Mouse (Mus musculus) CD4-positive helper T cell, adult 2 months (primary cell): ENCODE data around the gene Nr4a1.

ENCODE experiments used
- DNase-seq: peaks from one replicate; pipeline ENCODE4 v3.0.0-alpha.2; 2012; ENCODE audit warnings: low read depth, missing footprints, low spot score

The Nr4a1 gene

DNA sequence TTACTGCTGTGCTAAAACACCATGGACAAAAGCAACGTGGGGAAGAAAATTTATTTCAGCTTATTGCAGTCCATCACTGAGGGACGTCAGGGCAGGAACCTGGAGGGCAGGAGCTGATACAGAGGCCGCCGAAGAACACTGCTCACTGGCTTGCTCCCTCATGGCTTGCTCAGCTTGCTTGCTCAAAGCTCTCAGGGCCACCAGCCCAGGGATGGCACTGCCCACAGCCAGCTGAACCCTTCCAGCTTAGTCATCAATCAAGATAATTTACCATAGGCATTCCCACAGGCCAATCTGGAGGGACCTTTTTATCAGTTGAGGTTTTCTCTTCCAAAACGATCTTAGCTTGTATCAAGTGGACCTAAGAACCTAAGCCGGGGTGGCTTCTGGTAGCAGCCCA lies 57.9 kb downstream of the Nr4a1 start:
- DNase-seq, result no peak

DNA sequence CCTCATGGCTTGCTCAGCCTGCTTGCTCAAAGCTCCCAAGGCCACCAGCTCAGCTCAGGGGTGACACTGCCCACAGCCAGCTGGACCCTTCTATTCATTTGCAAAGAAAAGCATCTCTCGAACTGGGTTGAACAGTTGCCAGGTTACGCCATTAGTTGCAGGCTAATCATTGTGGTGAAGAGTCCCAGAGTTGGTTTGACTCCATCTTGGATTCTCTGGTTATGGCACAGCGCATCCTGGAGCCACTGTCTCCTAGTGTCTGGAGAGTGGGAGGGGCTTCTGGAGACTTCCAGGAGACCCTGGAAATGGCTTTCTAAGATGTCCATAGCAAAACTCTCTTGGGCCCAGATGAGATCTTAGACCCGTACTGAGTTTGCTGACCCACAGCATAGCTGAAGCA lies 61.3 kb downstream of the Nr4a1 start:
- DNase-seq, result no peak

DNA sequence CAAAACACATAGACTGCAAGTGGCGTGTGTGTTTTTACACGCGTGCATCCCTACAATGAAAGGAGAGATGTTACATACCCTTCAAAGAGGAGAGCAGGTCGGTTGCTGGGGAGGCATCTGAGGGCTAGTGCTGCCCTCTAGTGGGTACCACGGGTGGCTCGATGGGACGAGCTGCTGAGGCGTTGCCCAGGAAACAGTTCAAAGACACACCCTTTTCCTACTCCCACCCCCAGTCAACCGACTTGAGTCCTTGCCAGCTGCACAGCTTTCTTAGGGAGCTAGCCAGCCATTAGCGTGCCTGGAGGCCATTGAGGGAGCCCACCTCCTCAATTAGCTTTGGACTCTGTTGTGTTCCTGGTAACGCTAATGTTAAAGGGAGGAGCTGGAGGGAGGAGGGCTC lies 61.8 kb downstream of the Nr4a1 start:
- DNase-seq, result peak; percentile 89

DNA sequence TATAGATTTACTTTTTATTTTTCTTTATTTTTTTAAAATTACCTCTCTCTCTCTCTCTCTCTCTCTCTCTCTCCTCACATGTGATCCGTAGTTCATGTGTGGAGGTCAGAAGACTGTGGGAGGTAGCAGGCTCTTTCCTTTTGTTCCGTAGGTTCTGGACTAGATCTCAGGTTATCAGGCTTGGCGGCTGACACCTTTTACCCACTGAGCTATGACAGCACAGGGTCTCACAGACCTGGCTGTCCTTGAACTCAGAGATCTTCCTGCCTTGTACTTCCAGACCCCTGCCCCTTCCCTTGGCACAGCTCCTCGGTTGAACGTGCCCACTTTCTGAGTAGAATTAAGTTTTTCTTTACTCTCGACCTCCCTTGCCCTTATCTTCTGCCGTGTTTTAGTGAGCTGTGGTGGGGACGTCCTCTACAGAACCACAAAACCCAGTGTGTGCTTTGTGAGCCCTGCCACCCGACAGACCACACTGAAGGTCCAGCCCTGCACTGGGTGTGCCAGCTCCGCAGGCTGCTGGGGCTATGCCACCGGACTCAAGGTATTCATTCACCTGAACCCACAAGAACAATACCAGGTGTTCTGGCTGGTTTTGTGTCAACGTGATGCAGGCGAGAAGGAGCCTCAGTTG lies 62.3 kb downstream of the Nr4a1 start:
- DNase-seq, result no peak

DNA sequence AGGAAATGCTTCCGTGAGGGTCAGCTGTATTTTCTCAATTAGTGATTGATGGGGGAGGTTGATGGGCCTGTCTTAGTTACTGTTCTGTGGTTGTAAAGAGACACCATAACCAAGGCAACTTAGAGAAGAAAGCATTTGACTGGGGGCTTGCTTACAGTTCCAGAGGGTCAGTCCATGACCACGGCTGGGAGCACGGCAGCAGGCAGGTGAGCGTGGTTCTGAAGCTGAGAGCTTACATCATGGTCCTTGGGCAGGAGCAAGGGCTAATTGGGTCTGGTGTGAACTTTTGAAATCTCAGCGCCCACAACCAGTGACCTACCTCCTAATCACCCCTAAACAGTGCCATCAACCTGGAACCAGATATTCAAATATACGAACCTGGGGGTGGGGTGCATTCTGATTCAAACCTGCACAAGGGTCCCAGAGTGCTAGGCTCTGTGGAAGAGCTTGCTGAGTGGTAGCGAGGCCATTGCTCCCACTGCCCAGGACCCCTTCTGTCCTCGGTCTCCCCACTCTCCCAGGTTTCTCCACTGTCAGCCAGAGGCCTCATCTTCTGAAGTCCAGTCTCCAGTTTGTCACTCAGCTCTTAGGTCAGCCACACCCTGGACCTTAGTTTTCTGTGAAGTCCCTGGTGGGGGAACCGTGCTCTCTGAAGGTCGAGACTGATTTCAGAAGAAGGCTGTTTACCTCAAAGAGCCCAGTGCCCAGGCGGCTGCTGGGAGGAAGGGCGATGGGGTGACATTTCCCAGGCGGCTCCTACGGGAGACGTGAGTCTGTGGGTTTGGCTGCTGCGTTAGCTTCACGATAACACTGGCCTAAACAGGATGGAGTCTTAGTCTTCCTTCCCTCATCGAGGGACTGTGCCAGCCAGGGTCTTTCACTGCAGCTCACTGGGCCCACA lies 63.1 kb downstream of the Nr4a1 start:
- DNase-seq, result no peak

DNA sequence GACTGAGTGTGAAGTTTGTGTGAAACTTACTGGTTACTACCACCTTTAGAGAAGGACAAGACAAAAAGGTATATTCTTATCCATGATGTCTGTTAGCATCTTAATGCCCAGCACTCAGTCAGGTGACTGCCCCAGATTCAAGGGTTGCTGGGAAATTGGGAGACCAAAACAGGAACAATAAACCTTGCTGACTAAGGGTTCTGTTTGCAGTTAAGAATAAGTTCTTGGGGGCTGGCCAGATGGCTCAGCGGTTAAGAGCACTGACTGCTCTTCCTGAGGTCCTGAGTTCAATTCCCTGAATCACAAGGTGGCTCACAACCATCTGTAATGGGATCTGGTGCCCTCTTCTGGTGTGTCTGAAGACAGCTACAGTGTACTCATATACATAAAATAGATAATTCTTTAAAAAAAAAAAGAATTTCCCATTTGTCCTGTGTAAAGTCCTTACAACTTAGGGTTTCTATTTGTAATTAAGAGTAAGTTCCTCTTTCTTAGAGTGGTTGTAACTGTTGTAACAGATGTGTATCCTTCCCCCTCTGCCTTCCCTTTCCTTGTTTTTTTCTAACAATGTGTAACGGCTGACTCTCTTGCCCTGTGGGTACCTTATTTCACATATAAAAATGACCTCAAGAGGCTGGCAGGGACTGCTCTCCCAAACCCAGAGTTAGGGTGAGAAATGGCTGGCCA lies 63.9 kb downstream of the Nr4a1 start:
- no peak for DNase-seq

DNA sequence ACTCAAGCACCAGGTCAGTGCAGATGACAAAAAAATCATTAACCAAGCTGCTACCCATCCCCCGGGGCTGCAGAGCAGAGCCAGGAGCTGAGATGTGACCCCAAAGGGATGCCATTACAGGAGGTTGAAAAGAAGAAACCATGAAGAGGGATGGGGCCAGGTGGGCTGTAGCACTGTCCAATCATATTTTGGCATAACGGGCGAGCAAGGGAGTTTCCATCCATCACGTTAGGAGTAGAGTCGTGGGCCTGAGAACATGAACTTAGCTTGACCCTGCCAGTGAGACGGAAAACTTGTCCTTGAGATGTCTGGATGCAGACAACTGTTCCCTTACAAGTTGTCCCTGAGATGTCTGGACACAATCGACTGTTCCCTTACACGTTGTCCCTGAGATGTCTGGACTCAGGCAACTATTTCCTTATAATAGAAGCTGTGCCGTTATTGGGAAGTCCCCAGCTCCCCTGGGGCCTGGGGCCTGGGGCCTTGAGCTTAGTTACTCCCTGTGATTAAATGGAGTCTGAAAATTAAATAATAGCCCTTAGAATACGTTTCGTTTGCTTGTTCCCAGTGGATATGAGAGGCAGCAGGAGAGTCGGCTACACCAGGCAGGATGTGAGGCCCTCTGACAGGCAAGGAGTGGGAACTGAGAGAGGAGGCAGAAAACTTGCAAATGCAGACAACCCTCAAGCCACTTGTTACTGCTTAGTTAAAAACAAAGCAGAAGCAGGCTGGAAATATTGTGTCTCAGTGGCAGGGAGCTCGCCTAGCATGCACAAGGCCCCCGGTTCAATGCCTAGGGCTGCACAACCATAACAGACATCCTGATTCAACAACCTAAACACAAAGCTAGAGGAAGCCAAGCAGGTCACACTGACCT lies 65.1 kb downstream of the Nr4a1 start:
- no peak for DNase-seq

DNA sequence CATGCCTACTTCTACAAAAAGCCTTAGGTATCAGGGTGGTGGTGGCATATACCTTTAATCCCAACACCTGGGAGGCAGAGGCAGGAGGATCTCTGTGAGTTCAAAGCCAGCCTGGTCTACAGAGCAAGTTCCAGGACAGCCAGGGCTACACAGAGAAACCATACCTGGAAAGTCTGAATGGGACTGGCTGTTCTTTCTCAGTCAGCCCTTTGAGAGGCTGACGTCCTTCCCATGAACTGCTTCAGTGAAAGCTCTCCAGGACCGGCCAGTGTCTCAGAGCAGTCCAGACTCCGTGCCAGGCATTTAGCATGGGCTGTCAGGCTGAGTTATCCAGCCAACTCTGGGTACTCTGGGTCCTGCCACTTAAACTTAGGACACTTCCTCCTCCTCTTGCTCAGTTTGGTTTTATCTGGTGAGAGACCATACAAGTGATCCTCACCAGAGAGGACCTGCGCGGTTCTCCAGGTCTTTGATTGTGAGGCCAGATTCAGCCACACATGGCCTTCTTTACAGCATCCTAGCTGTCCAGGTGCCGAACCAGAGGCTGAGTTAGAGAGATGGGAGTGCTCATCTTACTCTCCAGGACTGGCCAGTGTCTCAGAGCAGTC lies 66.0 kb downstream of the Nr4a1 start:
- no peak for DNase-seq

DNA sequence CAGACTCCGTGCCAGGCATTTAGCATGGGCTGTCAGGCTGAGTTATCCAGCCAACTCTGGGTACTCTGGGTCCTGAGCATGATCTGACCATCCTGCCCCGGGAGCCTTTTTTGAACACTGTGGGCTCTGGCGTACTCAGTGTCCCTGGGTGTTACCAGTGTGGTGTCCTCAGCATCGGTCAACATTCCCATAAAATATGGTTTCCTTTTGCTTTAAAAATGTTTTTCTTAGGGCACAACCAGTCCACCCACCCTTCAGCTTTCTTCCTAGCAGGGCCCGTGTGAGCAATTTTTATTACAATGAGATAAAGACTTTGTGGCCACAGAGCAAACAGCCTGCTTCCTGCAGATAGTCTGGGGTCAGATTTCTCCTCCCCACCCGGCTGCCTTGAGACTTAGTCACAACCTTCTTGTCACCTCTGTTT lies 66.6 kb downstream of the Nr4a1 start:
- no peak for DNase-seq

DNA sequence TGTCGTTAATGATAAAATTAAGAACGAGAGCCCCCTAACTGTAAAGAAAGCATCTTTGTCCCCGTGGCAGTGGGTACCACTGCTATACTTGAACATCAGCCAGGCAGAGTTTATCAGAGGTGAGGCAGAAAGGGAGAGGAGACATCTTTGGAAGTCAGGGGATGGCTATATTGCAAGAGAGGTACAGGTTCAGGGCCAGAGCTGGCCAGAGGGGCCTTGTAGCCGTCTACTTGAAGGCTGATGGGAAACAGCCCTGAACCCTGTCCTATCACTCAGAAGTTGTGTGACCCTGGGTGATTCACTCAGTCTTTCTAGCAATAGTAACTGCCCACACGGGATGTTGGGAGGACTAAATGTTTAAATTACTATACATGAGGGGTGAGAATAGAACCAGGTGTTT lies 67.1 kb downstream of the Nr4a1 start:
- no peak for DNase-seq

DNA sequence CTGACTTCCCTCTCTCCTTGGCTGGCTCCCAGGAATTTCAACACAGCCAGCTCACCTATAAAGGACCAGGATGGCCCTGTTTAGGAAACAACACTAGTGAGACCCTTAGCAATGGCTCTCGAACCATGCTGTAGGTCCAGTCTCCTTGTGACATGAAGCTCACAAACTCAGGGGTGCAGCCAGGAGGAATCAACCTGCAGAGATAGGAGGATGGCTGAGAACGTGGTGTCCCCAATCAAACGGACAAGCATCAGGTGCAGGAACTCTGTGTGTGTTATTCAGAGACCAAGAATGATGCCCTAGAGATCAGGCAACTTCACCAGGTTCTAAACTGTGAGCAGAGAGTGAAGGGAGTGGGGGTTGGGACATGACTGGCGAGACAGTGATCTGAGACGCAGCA lies 68.0 kb downstream of the Nr4a1 start:
- DNase-seq, result no peak

DNA sequence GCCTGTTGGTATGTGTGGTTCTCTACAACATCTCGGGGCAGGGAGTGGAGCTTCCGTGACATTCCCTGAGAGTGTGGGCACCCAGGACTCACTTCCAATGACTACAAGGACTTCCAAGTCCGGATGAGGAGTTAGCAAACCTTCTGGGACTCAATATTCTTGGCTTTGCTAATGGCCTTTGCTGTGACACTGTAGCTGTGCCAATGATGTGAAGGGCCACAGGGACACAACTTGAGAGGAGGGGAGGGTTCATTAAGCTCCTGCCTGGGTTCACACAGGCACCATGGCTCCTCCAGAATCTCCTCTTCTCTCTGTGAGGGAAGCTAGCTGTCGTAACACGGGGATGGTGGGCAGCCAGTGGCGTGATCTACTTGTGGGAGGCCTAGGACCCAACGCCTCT lies 68.6 kb downstream of the Nr4a1 start:
- no peak for DNase-seq

DNA sequence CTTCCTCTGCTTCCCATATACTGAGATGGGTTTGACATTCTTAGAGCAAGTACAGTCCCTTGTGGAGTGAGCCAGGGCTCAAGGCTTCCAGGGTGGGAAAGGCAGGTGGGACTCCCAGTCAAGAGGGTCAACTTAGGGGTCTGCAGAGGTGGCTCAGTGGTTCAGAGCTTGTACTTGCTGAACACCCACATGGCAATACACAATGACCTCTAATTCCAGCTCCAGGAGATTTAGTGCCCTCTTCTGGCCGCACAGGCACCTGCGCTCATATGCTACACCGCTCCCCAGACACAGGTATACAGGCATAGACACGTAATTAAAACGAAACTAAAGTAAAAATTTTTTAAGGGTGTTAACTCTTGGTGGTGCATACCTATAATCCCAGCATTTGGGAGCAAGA lies 69.4 kb downstream of the Nr4a1 start:
- no peak for DNase-seq
